Mouse (Mus musculus) brown adipose tissue, adult 24 weeks (tissue): Measurements from ENCODE around the gene Slc29a1. TPM values are rescaled to one million over a fixed set of nuclear protein-coding genes. Genes with fewer than 3 reads are reported as not detected.

Experiments
- H3K27ac ChIP-seq: fragments of 200-500 bp; replicated peaks from 2 replicates; pipeline ENCODE4 v1.5.1; 2012; ENCODE audit warnings: low read depth, mild to moderate bottlenecking, low read length
- H3K4me1 ChIP-seq: fragments of 200-500 bp; 2 replicates; pipeline ENCODE4 v1.6.1; 2012; ENCODE audit warnings: low read length, mixed read lengths; ENCODE audit not compliant: control insufficient read depth, insufficient read depth, insufficient read length
- H3K4me3 ChIP-seq: fragments of 200-500 bp; 2 replicates; pipeline ENCODE4 v1.5.1; 2012; ENCODE audit warnings: low read depth, mild to moderate bottlenecking, low read length, moderate library complexity; ENCODE audit not compliant: insufficient read depth
- polyA plus RNA-seq: library from polyadenylated mRNA; stranded (reverse); fragments of >200 nt; gene quantifications from 2 replicates; pipeline ENCODE4 v1.2.4, GENCODE M21; 2012; ENCODE audit not compliant: missing spikeins, insufficient read depth, insufficient read length

Slc29a1 gene
- polyA plus RNA-seq, 1 experiment = 56.5 TPM

GRCm38 (mm10) chr17:45586449-45586837 lies 13.0 kb downstream of the Slc29a1 start:
- Histone ChIP-seq H3K4me3 (no peak overlapping the region), H3K27ac (no peak overlapping the region), H3K4me1 (peaks cover 48% of the 10 kb centered on the region)

- H3K4me1 ChIP-seq = peaks cover 43% of the 10 kb centered on the region
- H3K4me3 ChIP-seq = no peak overlapping the region
- H3K27ac ChIP-seq = peak overlapping the region; percentile 87
Observed at GRCm38 (mm10) chr17:45585725-45586448, 13.5 kb downstream of the Slc29a1 start.

- no peak overlapping the region for H3K4me3 ChIP-seq
Observed at GRCm38 (mm10) chr17:45584939-45585678, 14.3 kb downstream of the Slc29a1 start.

GRCm38 (mm10) chr17:45584096-45584896 lies 15.1 kb downstream of the Slc29a1 start:
- Histone ChIP-seq H3K27ac (peak overlapping the region; percentile 87), H3K4me1 (peaks cover 35% of the 10 kb centered on the region), H3K4me3 (no peak overlapping the region)

More at GRCm38 (mm10) chr17:45584939-45585678, 14.3 kb downstream of the Slc29a1 start:
- peak overlapping the region; percentile 87 for H3K27ac ChIP-seq
- peaks cover 39% of the 10 kb centered on the region for H3K4me1 ChIP-seq

GRCm38 (mm10) chr17:45582715-45583355 lies 16.6 kb downstream of the Slc29a1 start:
- Histone ChIP-seq H3K27ac (peak overlapping the region; percentile 41), H3K4me1 (peaks cover 28% of the 10 kb centered on the region), H3K4me3 (no peak overlapping the region)

- H3K4me1 ChIP-seq = peaks cover 28% of the 10 kb centered on the region
- H3K4me3 ChIP-seq = no peak overlapping the region
- H3K27ac ChIP-seq = no peak overlapping the region
Observed at GRCm38 (mm10) chr17:45582188-45582587, 17.2 kb downstream of the Slc29a1 start.

GRCm38 (mm10) chr17:45581567-45581983 lies 17.8 kb downstream of the Slc29a1 start:
- Histone ChIP-seq H3K4me1 (peaks cover 28% of the 10 kb centered on the region), H3K27ac (no peak overlapping the region), H3K4me3 (no peak overlapping the region)

GRCm38 (mm10) chr17:45580958-45581477 lies 18.4 kb downstream of the Slc29a1 start:
- peak overlapping the region; percentile 43 for H3K27ac ChIP-seq
- no peak overlapping the region for H3K4me3 ChIP-seq
- H3K4me1 ChIP-seq = peaks cover 25% of the 10 kb centered on the region

DNA sequence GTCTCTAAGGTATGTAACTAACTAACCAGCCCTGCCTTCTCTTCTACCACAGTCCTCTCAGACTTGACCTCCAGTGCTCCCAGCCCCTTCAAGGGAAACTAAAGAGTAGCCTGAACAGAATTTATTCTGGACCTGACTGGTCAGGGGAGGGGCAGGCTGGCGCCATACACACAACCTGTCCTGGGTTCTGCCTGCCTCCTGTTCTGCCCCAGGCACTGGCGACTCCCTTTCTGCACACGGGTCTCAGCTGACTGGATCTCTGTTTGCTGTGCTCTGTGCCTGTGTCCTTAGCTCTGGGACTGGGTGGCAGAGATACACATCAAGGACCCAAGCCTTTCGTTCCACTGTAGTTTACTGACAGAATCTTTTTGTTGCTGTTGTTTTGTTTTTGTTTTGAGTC lies 19.9 kb downstream of the Slc29a1 start:
- Histone ChIP-seq H3K4me3 (no peak overlapping the region), H3K27ac (no peak overlapping the region), H3K4me1 (peaks cover 13% of the 10 kb centered on the region)

- H3K4me1 ChIP-seq = peaks cover 13% of the 10 kb centered on the region
- no peak overlapping the region for H3K4me3 ChIP-seq
- no peak overlapping the region for H3K27ac ChIP-seq
Observed at GRCm38 (mm10) chr17:45578843-45579242, 20.6 kb downstream of the Slc29a1 start.

DNA sequence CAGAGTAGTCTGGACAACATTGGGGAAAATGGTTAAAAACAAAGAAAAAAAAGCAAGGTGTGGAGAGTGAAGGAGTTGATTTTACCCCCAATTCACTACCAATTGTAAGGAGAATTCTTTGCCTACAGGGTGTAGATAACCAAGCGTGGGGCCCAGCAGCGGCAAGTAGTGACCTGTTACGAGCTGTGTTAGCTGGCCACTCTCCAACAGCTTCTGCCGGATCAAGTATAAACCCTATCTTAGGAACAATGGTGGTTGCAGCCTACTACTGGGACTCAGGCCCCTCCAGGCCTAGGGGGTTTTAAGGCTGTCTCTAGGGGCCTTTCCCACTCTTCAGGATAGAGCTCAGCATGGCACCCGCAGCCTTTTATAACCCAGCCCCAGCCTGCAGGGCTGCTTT lies 21.2 kb downstream of the Slc29a1 start:
- Histone ChIP-seq H3K4me1 (peaks cover 10% of the 10 kb centered on the region), H3K27ac (no peak overlapping the region), H3K4me3 (no peak overlapping the region)

DNA sequence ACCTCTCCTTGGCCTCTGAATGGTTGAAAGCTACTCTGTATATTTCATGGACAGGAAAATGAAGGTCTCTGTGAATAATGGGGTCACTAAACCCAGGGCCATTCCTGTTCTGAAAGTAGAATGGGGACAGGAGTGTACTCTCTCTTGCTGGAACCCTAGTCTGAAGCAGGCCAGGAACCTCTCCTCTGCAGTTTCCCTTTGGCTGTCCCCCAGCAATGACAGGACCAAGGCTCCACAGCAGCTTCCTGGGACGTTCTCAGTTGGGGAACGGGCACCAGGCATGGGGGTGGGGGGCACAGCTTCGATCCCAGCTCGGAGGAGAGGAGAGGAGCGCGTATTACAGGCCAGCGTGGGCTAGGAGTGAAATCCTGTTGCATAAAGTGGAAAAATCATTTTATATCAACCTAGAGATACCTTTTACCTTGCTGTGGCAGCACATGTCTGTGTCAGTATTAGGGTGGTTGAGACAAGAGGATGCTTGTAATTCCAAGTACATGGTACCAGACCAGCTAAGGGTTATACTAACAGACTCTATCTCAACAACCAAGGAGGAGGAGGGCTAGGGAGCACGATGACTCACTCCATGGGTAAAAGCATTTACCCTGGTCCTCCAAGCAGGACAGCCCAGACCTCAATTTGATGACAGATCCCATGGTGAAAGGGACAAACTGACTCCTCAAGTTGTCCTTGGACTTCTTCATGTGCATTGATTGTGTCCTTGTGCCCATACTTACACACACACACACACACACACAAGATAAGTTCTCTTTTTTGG lies 24.1 kb downstream of the Slc29a1 start:
- H3K4me3 ChIP-seq = no peak overlapping the region
- peaks cover 4% of the 10 kb centered on the region; the same call in 1 of the 2 replicates for H3K4me1 ChIP-seq
- no peak overlapping the region for H3K27ac ChIP-seq

GRCm38 (mm10) chr17:45574129-45574761 lies 25.2 kb downstream of the Slc29a1 start:
- peak overlapping the region; percentile 98 for H3K4me3 ChIP-seq
- peaks cover 4% of the 10 kb centered on the region; the same call in 1 of the 2 replicates for H3K4me1 ChIP-seq
- H3K27ac ChIP-seq = peak overlapping the region; percentile 100

DNA sequence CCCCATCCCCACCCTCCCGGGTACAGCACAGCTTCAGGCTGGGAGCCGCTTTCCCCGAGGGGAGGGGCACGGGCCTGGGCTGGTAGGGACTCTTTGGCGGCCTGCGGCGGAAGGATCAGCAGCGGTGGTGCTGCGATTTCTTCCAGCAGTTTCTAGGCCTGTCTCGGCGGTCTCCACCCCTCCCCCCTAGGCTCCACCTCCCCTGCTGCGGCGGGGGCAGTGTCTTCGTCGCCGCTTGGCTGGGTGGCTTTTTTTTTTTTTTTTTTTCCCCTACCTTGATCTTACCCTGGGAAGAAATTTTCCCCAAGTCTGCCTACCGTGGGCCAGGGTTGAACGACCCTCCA lies 25.7 kb downstream of the Slc29a1 start:
- Histone ChIP-seq H3K4me3 (peak overlapping the region; percentile 98), H3K4me1 (peaks cover 4% of the 10 kb centered on the region; the same call in 1 of the 2 replicates), H3K27ac (peak overlapping the region; percentile 100)
